Mouse (Mus musculus) liver (tissue): ENCODE measurements around the gene Vamp2.
"Not testable (repeated sequence)": the region's sequence is repeated elsewhere in the genome, so short reads cannot be mapped to it uniquely, and the experiment has no call there.

Experiments
- DNase-seq: peaks from one replicate; pipeline ENCODE4 v3.0.0-alpha.2; 2020; ENCODE audit warnings: mixed read lengths

Vamp2 gene

DNA sequence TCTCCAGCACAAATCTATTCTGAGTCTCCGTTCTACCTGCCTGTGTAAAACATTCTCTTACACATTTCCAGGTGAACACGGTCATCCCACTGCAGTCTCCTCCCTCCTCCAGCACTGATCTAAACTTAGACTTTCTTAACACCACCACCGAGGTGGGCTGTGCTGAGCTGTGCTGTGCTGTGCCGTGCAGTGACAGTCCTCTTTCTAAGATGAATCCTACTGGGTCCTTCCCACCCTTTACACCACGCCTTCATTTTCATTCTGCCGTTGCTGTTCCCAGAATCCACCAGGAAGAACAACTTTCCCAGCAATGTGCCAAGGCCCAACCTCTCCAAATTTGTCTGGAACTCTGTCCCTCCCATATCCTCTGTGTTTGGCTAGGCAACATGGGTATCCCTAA lies 1.9 kb upstream of the Vamp2 start:
- DNase-seq = no peak

DNA sequence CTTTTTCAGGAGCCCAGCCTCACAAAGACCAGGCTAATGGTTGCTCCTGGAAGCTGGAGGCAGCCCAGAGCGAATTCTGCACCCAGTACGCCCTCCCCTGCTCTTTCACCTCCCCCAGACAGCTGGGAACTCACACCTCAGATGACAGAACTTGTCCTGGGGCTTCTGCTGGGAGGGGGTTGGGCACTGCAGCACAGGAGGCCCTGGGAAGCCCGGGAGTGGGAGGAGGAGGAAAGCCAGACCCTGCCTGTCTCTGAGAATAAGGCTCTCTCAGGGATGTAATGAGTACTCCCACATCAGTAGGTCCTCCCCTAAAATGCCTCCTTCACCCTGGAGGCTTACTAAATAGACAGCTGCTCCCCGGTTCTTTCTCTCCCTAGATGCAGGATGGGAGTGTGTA lies 1.2 kb upstream of the Vamp2 start:
- peak; percentile 32 for DNase-seq

GRCm38 (mm10) chr11:69087597-69087996 lies 693 bp upstream of the Vamp2 start:
- DNase-seq = no peak

- peak; percentile 74 for DNase-seq
These were observed 746 bp downstream of the Vamp2 start for GRCm38 (mm10) chr11:69088856-69089615.

DNA sequence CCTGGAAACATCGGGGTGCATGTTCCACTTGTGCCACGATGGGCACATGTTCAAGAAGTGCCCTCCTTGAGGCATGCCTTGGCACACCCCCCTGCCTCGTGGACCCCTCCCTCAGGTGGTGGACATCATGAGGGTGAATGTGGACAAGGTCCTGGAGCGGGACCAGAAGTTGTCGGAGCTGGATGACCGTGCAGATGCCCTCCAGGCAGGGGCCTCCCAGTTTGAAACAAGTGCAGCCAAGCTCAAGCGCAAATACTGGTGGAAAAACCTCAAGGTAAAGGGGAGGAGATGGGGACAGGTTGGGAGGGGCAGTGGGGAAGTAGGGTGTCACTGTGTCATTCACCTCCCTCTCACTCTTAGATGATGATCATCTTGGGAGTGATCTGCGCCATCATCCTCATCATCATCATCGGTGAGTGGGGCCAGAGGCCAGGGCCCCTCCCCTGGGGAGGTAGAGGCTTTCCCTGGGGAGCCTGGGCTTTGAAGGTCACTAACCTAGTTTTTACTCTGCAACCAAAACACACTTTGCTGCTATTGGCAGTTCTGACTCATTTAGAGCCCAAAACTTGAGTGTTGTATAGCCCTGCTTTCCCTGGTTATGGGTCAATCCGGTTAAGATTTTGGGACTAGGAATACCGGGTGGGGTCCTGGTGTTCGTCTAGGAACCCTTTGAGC lies 1.5 kb downstream of the Vamp2 start:
- no peak for DNase-seq

GRCm38 (mm10) chr11:69090367-69090766 lies 2.1 kb downstream of the Vamp2 start:
- no peak for DNase-seq

GRCm38 (mm10) chr11:69091566-69092385 lies 3.5 kb downstream of the Vamp2 start:
- DNase-seq = no peak

- DNase-seq = peak; percentile 88
These were observed 4.1 kb downstream of the Vamp2 start for GRCm38 (mm10) chr11:69092386-69092751.

DNA sequence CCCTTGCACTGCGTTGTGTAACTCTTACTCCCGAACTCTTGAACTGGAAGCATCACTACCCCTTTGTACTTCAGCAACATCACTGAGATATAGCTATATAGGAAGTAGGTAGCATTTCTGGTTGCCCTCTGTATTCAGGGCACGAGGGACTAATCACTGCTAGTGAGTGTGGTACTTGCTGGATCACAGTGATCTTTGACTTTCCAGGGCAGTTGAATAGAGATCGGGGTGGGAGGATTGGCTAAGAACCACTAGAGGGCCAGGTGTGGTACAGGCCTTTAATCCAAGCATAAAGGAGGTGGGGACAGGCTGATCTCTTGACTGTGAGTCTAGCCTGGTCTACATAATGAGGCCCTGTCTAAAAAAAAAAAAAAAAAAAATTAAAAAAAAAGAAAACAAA lies 4.6 kb downstream of the Vamp2 start:
- no peak for DNase-seq

DNA sequence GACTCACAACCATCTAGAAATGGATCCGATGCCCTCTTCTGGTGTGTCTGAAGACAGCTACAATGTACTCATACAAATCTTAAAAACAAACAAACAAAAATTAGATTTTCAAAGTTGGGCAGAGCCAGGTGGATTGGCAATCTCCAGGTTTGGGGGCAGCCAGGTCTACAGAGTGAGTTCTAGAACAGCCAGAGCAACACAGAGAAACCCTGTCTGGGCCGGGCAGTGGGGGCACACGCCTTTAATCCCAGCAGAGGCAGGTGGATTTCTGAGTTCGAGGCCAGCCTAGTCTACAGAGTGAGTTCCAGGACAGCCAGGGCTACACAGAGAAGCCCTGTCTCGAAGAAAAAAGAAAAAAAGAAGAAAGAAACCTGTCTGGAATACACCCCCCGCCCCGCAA lies 5.6 kb downstream of the Vamp2 start:
- DNase-seq = not testable (repeated sequence)

DNA sequence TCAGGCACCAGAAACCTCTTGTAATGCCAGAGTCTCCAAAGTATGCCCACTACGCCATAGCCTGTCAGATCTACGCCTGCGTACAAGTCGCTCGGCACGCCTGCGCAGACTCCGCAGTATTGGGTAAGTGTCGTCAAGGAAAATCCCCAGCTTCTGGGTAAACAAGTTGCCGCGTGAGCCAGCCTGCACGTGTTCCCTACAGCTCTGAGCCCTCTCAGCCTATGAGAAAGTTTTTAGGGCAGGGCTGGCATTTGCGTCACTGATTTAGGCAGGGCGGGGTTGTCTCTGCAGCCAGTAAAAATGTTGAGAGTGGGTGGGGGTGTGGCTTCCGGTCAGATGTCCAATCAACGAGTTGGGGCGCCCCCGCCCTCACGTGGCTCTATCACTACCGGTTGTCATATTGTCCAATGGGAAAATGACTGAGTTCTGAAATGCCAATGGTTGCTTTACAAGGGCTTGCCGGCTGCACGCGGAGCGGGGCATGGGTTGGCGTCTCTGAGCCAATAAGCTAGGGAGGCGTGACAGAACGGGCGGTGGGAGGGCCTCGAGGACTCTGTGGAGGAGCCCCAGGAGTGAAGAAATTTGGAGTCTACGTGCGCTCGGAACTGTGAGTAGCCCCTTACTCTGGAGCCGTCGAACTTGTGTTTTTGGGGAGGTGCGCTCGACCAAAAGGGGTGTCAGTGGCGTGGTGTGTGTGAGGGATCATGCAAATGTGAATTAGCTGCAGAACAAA lies 6.6 kb downstream of the Vamp2 start, which contains the start of gene Per1:
Gene Per1, plus strand, starts transcription at position 521 of the 733 bp plus-strand sequence.
- DNase-seq = peak; percentile 98

DNA sequence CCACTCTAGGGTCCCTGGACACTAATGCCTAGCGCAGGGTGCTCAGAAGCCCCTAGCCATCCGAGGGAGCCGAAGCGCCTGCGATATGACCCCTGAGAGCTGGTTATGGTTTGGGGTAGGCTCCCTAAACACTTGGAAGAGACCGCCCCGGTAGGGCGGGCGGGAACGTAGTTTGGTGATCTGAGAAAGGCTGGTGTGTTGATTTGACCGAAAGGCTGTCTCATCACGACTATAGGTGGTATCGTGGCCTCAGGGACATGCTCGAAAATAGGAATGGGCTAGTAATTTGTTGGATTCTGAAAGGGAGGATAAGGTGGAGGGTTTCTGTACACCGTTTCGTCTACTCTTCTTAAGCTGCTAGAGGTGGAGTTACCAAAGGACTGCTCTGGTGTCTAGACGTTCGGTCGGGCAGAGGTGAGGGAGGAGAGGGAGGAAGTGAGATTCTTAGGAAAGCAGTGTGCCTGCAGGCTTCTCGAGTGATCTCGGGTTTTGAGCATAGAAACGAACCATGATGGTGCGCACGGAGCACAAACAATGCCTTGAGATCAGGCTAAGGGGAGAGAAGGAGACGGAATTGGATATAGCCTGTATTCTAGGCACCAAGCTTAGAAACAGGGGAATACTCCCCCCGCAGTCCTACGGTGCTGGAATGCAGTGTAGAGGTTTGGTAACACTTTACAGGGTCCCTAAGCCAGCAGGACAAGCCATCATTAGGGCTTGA lies 7.4 kb downstream of the Vamp2 start:
- DNase-seq = peak; percentile 54

GRCm38 (mm10) chr11:69096360-69096986 lies 8.2 kb downstream of the Vamp2 start:
- DNase-seq = no peak

DNA sequence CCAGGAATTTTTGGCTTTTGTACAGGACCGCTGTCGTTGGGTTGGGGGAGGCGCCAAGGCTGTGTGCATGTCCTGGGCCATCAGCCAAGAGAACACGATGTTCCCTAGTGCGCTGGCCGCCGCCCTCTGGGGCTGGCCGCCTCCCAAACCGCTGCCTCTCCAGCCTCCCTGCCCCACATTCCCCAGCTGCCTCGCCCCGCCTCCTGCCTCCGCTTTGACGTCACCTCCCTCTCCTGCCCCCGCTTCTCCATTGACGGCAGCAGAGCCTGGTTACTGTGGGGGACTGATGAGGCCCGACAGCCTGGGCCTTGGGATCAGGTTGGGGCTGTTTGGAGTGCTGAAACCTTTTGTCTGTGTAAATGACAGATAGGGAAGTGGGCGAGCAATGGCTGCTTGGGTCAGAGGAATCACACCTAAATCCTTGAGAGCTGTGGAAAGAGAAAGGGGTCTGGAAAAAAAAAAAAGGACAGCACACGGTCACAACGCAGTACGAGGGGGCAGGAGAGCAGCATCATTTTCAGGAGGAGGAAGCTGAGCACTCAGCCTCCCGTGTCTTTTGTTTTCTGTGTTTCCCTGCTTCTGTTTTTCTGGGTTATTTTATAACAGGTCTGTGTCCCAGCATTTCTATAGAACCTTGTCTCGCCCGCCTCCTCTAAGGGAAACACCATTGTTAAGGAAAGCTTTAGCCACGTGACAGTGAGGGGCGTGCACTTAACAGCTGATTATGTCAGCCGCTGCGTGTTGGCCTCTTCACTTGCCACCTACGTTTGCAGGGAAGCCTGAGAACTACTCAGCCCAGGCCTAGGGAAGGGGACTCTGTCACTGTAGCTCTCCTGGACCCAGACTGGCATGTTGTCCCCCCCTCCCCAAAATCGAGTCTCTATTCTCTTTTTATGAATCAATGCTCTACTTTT lies 9.0 kb downstream of the Vamp2 start:
- peak; percentile 96 for DNase-seq

- no peak for DNase-seq
These were observed 9.9 kb downstream of the Vamp2 start for GRCm38 (mm10) chr11:69098039-69098761.

DNA sequence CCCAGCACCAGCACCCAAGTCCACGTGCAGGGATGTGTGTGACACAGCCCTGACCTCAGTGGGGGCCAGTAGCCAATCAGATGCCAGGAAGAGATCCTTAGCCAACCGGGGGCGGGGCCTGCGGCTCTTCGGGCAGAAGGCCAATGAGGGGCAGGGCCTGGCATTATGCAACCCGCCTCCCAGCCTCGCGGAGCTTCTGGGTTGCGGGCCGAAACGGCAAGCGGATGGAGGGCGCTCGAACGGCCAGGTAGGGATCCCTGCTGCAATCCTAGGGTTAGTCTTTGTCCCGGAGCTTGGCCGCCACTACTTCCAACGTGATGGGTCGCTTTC lies 10.4 kb downstream of the Vamp2 start:
- DNase-seq = peak; percentile 97

- DNase-seq = peak; percentile 39
These were observed 11.1 kb downstream of the Vamp2 start for GRCm38 (mm10) chr11:69099177-69099914.

- peak; percentile 91 for DNase-seq
These were observed 11.6 kb downstream of the Vamp2 start for GRCm38 (mm10) chr11:69099915-69100345.
